Mouse (Mus musculus) left cerebral cortex, postnatal 25 days (tissue): ENCODE results near the gene Id3. TPM values are rescaled to one million over a fixed set of nuclear protein-coding genes. Genes with fewer than 3 reads are reported as not detected.

Experiments
- DNase-seq, 2 experiments: peaks; one replicate each; pipeline ENCODE4 v3.0.0; 2022; ENCODE audit warnings: low spot score in 2 of 2, mixed read lengths in 1 of 2
- intact Hi-C: fragments of 180-260 bp; cut with DNase I; formaldehyde crosslinking; loops from one replicate; pipeline ENCODE4 v1.15.1; 2025
- total RNA-seq, 2 experiments: library from RNA; stranded (reverse); gene quantifications; 2 replicates each; pipeline ENCODE4 v1.2.3; 2021

The Id3 gene
- total RNA-seq, 2 experiments from 2014 or later, result 37.5 to 39.2 TPM

GRCm38 (mm10) chr4:136123111-136123791 is 20.0 kb upstream of the Id3 start:
- DNase-seq, result no peak
- intact Hi-C loops, result no loop called here

- DNase-seq, result no peak
These were observed 19.5 kb upstream of the Id3 start for GRCm38 (mm10) chr4:136123792-136124161.

GRCm38 (mm10) chr4:136124581-136124980 is 18.7 kb upstream of the Id3 start:
- DNase-seq, result no peak
- intact Hi-C loops, result no loop called here

More at GRCm38 (mm10) chr4:136123792-136124161, 19.5 kb upstream of the Id3 start:
- intact Hi-C loops, result no loop called here

GRCm38 (mm10) chr4:136125458-136125857 is 17.8 kb upstream of the Id3 start:
- DNase-seq, result no peak
- intact Hi-C loops, result no loop called here

- no peak for DNase-seq
- intact Hi-C loops, result no loop called here
These were observed 17.3 kb upstream of the Id3 start for GRCm38 (mm10) chr4:136126019-136126418.

- DNase-seq, result no peak
- intact Hi-C loops, result no loop called here
These were observed 15.6 kb upstream of the Id3 start for GRCm38 (mm10) chr4:136127670-136128069.

GRCm38 (mm10) chr4:136129842-136130241 is 13.5 kb upstream of the Id3 start:
- no peak for DNase-seq
- intact Hi-C loops, result no loop called here

- intact Hi-C loops, result no loop called here
- no peak for DNase-seq
These were observed 9.5 kb upstream of the Id3 start for GRCm38 (mm10) chr4:136133801-136134200.

- intact Hi-C loops, result no loop called here
- DNase-seq, result no peak
These were observed 8.8 kb upstream of the Id3 start for GRCm38 (mm10) chr4:136134418-136134977.

- intact Hi-C loops, result no loop called here
- DNase-seq, result peak in 1 of 2 experiments; percentile 56
These were observed 8.1 kb upstream of the Id3 start for GRCm38 (mm10) chr4:136134978-136135873.

GRCm38 (mm10) chr4:136135874-136136728 is 7.2 kb upstream of the Id3 start:
- no peak for DNase-seq
- intact Hi-C loops, result no loop called here

- intact Hi-C loops, result no loop called here
- no peak for DNase-seq
These were observed 3.8 kb upstream of the Id3 start for GRCm38 (mm10) chr4:136139326-136140110.

- intact Hi-C loops, result no loop called here
- peak; percentile 74 to 78 for DNase-seq
These were observed 2.7 kb upstream of the Id3 start for GRCm38 (mm10) chr4:136140327-136141250.

- DNase-seq, result no peak
- intact Hi-C loops, result no loop called here
These were observed 767 bp upstream of the Id3 start for GRCm38 (mm10) chr4:136142267-136143192.

- no peak for DNase-seq
- intact Hi-C loops, result no loop called here
These were observed 1.0 kb downstream of the Id3 start for GRCm38 (mm10) chr4:136144126-136144926.

GRCm38 (mm10) chr4:136144927-136145292 is 1.6 kb downstream of the Id3 start:
- intact Hi-C loops, result no loop called here

More at GRCm38 (mm10) chr4:136144927-136145292, 1.6 kb downstream of the Id3 start:
- DNase-seq, result no peak
